Mouse (Mus musculus) limb, embryonic 14.5 days (tissue): ENCODE data around the gene Rxra. TPM values are rescaled to one million over a fixed set of nuclear protein-coding genes. Genes with fewer than 3 reads are reported as not detected.
A peak's percentile ranks its signal among the peaks of the same experiment; 100 is the strongest.

Source experiments
- ATAC-seq: fragments of 200-750 bp; cut with Nextera tagmentation; 2 replicates; pipeline ENCODE4 v1.8.0; 2017; ENCODE audit warnings: low read depth, moderate number of reproducible peaks, moderate TSS enrichment; ENCODE audit not compliant: low FRiP score
- DNase-seq: peaks from one replicate; pipeline ENCODE4 v3.0.0-alpha.2; 2015; ENCODE audit warnings: low spot score
- H3K27ac ChIP-seq: fragments of 300-500 bp; sonication (generic); replicated peaks from 2 replicates; pipeline ENCODE4 v1.5.1; 2014; ENCODE audit warnings: low read depth, mild to moderate bottlenecking, low read length, moderate library complexity, mixed read lengths
- H3K27me3 ChIP-seq: fragments of 300-500 bp; sonication (generic); 2 replicates; pipeline ENCODE4 v1.6.1; 2014; ENCODE audit warnings: low read length, mixed read lengths; ENCODE audit not compliant: control insufficient read depth, insufficient read depth
- H3K36me3 ChIP-seq: fragments of 300-500 bp; sonication (generic); 2 replicates; pipeline ENCODE4 v1.6.1; 2014; ENCODE audit warnings: mild to moderate bottlenecking, low read length, moderate library complexity, mixed read lengths; ENCODE audit not compliant: control insufficient read depth, insufficient read depth
- H3K4me1 ChIP-seq: fragments of 300-500 bp; sonication (generic); 2 replicates; pipeline ENCODE4 v1.6.1; 2014; ENCODE audit warnings: antibody characterized with exemption, low read length, mixed read lengths; ENCODE audit not compliant: control insufficient read depth, insufficient read depth
- H3K4me2 ChIP-seq: fragments of 300-500 bp; sonication (generic); replicated peaks from 2 replicates; pipeline ENCODE4 v1.6.1; 2014; ENCODE audit warnings: low read depth, mild to moderate bottlenecking, low read length, moderate library complexity; ENCODE audit not compliant: severe bottlenecking
- H3K4me3 ChIP-seq: fragments of 300-500 bp; sonication (generic); replicated peaks from 2 replicates; pipeline ENCODE4 v1.5.1; 2014; ENCODE audit warnings: low read length
- H3K9ac ChIP-seq: fragments of 300-500 bp; sonication (generic); 2 replicates; pipeline ENCODE4 v1.6.1; 2014; ENCODE audit warnings: mild to moderate bottlenecking, low read depth, low read length, moderate library complexity; ENCODE audit not compliant: severe bottlenecking
- H3K9me3 ChIP-seq: fragments of 300-500 bp; sonication (generic); 2 replicates; pipeline ENCODE4 v1.6.1; 2016; ENCODE audit warnings: low read length; ENCODE audit not compliant: control insufficient read depth
- POLR2A ChIP-seq: fragments of 200-500 bp; IDR thresholded peaks from 2 replicates; pipeline ENCODE4 v1.8.0; 2012; ENCODE audit warnings: inconsistent platforms, mild to moderate bottlenecking, moderate library complexity, borderline replicate concordance; ENCODE audit not compliant: insufficient read depth, insufficient read length; ENCODE audit errors: extremely low read depth
- WGBS: fragments of 180-500 bp; shearing (Covaris S2); extraction: QIAGEN DNeasy Blood & Tissue Kit; methylation state at CpG from one replicate; pipeline ENCODE4 v1.1.7; 2014; 5-methylcytosine and 5-hydroxymethylcytosine counted together
- polyA plus RNA-seq, 2 experiments: library from polyadenylated mRNA; depleted of rRNA in 1 of 2; stranded (reverse) in 1 of 2; unstranded in 1 of 2; fragments of >200 nt; fragmentation: Nextera tagmentation in 1 of 2; extraction: Ambion mirVana in 1 of 2; gene quantifications; 2 replicates each; pipeline versions ENCODE4 v1.2.1 to v1.2.3; 2012 to 2014

Rxra gene
- polyA plus RNA-seq, 2 experiments, result 13.8 to 56.8 TPM

GRCm38 (mm10) chr2:27773980-27774730 is 97.9 kb downstream of the Rxra start:
- 17% methylated on average over 24 of the region's 24 CpGs for WGBS
- DNase-seq (peak; percentile 94), ATAC-seq (peak; percentile 86)
- H3K36me3 ChIP-seq, result no peaks in the 10 kb centered on the region
- H3K9me3 ChIP-seq, result no peaks in the 10 kb centered on the region
- no peak for TF ChIP-seq POLR2A
- H3K27ac ChIP-seq, result peak overlapping the region; percentile 98
- no peaks in the 10 kb centered on the region for H3K27me3 ChIP-seq
- H3K4me2 ChIP-seq, result peak overlapping the region; percentile 13; the same call in 1 of the 2 replicates
- no peak overlapping the region for H3K4me3 ChIP-seq
- peaks cover 42% of the 10 kb centered on the region for H3K4me1 ChIP-seq
- no peak overlapping the region for H3K9ac ChIP-seq

DNA sequence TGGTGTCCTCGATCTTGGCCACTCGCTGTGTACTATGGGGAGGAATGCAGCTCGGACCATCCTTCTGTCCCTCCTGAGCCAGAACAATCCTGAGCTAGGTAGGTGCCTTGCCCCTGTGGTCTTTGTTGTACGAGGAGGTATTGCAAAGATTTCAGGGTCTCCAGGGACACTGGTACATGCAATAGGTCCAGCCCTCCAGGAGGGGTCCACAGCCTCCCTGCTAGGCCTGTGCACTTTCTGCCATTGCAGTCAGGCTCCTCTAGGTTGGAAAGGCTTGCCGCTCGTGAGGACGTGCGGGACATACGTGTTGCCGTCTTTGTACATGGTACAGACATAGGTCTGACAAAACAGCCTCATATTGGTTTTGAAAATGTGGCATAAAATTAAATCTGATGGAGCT is 98.8 kb downstream of the Rxra start:
- H3K27ac ChIP-seq, result peak overlapping the region; percentile 98
- H3K4me1 ChIP-seq, result peaks cover 38% of the 10 kb centered on the region
- H3K36me3 ChIP-seq, result no peaks in the 10 kb centered on the region
- TF ChIP-seq POLR2A, result no peak
- H3K9me3 ChIP-seq, result no peaks in the 10 kb centered on the region
- ATAC-seq (no peak), DNase-seq (no peak)
- H3K9ac ChIP-seq, result no peak overlapping the region
- H3K4me3 ChIP-seq, result no peak overlapping the region
- WGBS, result 73% methylated on average over 10 of the region's 10 CpGs
- H3K27me3 ChIP-seq, result no peaks in the 10 kb centered on the region
- H3K4me2 ChIP-seq, result no peak overlapping the region

- Histone ChIP-seq H3K4me2 (no peak overlapping the region), H3K27me3 (no peaks in the 10 kb centered on the region), H3K27ac (peak overlapping the region; percentile 98; the same call in 1 of the 2 replicates), H3K36me3 (no peaks in the 10 kb centered on the region), H3K4me3 (no peak overlapping the region), H3K9me3 (no peaks in the 10 kb centered on the region), H3K4me1 (peaks cover 39% of the 10 kb centered on the region), H3K9ac (no peak overlapping the region)
- TF ChIP-seq POLR2A, result no peak
- ATAC-seq (no peak), DNase-seq (no peak)
- 58% methylated on average over 4 of the region's 5 CpGs for WGBS
These were observed 99.4 kb downstream of the Rxra start for GRCm38 (mm10) chr2:27775625-27776024.

DNA sequence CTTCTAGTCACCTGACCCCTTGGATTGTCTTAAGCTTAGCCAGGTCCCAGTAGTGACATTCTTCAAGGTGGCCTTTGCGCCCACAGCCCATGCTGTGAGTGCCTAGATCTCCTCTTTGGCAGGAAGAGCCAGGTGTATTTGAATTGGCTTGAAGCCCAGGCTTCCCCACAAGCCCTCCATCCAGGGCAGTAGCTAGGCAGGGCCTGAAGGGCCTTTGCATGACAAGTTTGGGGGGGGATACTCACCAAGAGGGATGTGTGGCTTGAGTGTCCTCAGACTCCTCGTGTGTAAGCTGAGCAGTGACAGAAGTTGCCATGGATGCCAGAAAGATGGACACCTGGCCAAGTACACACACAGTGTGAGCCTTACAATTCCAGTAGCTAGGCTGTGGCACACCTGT is 101.5 kb downstream of the Rxra start:
- H3K4me1 ChIP-seq, result peaks cover 31% of the 10 kb centered on the region
- H3K27ac ChIP-seq, result no peak overlapping the region
- DNase-seq (no peak), ATAC-seq (no peak)
- no peaks in the 10 kb centered on the region for H3K36me3 ChIP-seq
- no peaks in the 10 kb centered on the region for H3K27me3 ChIP-seq
- no peaks in the 10 kb centered on the region for H3K9me3 ChIP-seq
- no peak for TF ChIP-seq POLR2A
- no peak overlapping the region for H3K4me2 ChIP-seq
- H3K4me3 ChIP-seq, result no peak overlapping the region
- no peak overlapping the region for H3K9ac ChIP-seq
- WGBS, result 62% methylated on average over 2 of the region's 2 CpGs

DNA sequence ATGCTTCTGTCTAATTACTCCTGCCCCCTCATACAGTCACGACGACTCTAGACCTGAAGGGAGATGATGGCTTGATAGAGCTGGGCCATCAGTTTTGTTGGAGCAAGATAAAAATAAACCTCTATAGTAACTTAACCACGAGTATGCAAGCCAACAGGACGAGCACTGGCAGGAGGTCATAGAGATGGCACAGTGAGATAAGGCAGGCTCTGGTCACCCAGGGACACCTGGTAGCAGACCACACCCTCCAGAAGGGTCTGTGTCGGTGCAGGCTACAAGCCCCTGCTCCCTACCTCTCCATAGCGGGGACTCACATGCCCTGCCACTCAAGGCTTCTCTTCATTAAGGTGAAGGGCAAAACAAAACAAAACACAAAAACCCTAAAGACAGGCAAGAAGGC is 102.0 kb downstream of the Rxra start:
- TF ChIP-seq POLR2A, result no peak
- DNase-seq (no peak), ATAC-seq (no peak)
- no peak overlapping the region for H3K4me3 ChIP-seq
- H3K9ac ChIP-seq, result no peak overlapping the region
- H3K27me3 ChIP-seq, result no peaks in the 10 kb centered on the region
- no peaks in the 10 kb centered on the region for H3K36me3 ChIP-seq
- H3K27ac ChIP-seq, result no peak overlapping the region
- WGBS, result 68% methylated on average over 6 of the region's 6 CpGs
- peaks cover 26% of the 10 kb centered on the region for H3K4me1 ChIP-seq
- H3K9me3 ChIP-seq, result no peaks in the 10 kb centered on the region
- H3K4me2 ChIP-seq, result no peak overlapping the region
